Mouse (Mus musculus) Muller cell, postnatal 12 days (primary cell): ENCODE results near the gene Efemp2.
"Not testable (repeated sequence)": the region's sequence is repeated elsewhere in the genome, so short reads cannot be mapped to it uniquely, and the experiment has no call there.

Experiments
- DNase-seq: peaks from one replicate; pipeline ENCODE4 v3.0.0-alpha.2; 2015; ENCODE audit errors: inconsistent ontology term

The Efemp2 gene

DNA sequence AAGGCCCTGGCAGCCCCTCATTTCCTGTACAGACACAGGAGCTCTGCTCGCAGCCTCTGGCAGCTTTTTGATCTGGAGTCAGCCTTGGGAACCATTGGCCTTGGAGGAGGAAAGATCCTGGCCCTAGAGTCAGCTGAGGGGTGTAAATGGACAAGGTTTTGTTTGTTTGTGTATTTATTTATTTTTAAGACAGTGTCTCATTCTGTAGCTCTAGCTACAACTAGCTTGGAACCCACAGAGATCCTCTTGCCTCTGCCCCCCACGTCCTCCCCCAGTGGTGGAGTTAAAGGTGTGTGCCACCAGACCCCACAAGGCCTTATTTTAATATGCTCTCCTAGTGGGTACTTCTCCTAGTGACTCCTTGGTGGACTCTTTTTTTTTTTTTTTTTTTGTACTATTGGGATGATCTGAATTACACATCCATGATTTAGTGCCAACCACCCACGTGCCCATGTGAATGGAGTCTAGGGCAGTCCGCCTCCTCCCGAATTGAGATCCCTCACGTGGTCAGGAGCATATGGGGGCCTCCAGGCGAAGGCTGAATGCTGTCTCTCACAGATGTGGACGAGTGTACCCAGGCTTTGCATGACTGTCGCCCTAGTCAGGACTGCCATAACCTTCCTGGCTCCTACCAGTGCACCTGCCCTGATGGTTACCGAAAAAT, 3.4 kb downstream of the Efemp2 start:
- DNase-seq, result no peak

DNA sequence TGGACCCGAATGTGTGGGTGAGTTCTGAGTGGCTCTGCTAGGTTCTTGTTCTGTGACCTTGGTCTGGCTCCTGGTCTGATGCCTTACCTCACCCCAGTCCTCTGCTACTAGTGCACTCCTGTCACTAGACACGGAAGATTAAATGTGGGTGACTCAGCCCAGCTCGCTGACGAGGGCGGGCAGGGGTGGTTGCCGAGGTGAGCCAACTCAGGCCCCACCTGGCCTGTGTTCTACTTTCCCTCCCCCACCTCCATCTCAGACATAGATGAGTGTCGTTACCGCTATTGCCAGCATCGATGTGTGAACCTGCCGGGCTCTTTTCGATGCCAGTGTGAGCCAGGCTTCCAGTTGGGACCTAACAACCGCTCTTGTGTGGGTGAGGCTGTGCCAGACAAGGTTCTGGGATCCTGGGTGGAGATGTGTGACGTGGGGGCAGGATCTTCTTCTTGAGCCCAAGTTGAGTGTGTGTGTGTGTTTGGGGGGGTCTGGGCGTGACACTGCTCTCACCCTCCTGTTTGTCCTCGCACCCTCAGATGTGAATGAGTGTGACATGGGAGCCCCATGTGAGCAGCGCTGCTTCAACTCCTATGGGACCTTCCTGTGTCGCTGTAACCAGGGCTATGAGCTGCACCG, 4.0 kb downstream of the Efemp2 start:
- no peak for DNase-seq

DNA sequence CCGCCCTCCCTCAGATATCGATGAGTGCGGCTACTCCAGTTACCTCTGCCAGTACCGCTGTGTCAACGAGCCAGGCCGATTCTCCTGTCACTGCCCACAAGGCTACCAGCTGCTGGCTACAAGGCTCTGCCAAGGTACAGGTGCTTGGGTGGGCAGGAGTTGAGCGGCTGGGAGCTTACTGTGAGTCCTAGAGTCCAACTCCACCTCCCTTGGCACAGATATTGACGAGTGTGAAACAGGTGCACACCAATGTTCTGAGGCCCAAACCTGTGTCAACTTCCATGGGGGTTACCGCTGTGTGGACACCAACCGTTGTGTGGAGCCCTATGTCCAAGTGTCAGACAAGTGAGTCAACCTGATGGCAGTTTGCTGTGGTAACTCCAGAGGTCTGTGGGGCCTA, 6.3 kb downstream of the Efemp2 start:
- no peak for DNase-seq

DNA sequence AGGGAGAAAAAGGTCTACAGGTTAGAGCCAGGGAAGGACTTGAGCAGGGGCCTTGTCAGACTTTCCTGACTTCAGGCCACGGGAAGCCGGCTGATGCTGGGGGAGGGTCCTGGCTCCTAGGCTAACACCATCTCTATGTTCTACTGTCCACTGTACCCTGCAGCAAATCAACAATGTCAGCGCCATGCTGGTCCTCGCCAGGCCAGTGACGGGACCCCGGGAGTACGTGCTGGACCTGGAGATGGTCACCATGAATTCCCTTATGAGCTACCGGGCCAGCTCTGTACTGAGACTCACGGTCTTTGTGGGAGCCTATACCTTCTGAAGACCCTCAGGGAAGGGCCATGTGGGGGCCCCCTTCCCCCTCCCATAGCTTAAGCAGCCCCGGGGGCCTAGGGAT, 7.6 kb downstream of the Efemp2 start:
- DNase-seq, result no peak

DNA sequence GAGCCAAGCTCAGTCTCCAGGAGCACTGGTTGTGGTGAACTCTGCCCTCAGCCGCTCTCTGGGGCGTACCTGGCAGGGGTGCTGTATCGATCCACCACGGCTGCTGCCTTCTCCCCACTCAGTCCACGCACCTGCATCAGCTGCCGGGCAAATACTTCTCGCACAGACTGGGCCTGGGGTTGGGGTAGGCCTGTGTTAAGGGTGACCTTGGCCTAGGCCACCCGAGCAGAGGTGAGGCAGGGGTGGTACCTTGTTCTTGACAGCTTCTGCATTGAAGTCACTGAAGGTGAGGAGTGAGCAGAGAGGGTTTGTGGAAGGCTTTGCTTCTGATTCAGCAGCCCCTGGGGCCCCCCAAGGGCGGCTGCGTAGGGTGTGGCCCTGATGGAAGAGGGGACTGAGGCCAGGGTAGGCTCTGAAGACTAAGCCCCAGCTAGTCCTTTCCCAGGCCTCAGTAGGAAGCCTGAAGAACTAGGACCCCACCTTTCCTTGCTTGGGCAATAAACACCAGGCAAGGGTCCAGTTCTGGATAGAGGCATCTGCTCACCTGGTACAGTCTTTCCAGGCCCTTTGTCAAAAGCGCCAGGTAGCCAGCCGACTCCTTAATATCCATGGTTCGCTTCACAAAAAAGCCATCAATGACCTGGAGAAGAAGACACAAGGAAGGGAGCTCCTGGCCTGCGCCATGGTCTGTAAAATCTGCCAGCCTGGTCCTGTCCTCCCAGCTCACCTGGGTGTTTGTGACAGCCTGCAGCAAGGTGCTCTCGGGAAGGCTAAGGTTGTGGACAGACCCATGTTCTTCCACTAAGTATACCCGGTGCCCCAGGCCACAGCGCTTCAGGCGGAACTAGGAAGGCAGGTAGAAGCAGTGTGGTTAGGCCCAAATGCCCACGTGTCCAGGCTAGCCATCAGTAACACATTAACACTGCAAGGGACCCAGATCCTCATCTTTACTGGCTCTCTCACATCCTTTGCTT, 9.9 kb downstream of the Efemp2 start:
- DNase-seq, result no peak

DNA sequence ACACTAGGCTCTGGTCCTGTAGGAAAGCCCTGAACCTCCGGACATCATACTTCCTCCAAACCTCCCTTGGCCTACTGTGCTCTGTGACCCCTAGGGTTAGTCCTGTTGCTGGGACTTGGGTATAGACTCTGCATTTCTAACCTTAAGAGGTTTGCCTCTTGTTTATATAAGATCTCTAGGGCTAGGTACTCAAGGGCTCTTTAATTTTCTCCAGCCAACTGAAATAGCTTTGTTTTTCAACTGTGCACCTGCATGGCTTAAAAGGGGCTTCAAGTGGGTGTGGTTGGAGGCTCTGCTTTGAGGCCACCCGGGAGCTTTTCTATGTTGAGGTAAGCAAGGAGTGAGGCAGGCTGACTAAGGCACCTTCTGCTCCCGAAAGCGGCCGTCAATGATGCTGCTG, 10.7 kb downstream of the Efemp2 start:
- DNase-seq, result no peak

DNA sequence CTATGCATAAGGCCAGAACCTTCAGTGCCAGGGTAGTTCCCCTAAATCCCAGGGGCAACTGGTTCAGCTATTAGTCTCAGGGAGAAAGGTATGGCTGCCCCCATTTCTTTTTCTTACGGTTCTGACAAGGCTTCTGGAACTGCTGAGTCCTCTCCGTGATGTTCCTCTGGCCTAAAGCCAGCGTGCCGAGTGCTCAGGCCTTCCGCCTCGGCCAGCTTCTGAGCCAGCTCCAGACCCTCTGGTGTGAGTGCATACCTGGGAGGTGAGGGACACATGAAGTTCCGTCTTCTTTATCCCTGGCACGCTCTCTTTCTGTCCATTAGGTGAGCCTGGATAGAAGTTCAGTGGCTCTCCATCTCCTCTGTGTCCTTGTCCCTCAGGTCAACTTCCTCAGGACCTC, 11.6 kb downstream of the Efemp2 start:
- DNase-seq, result no peak

DNA sequence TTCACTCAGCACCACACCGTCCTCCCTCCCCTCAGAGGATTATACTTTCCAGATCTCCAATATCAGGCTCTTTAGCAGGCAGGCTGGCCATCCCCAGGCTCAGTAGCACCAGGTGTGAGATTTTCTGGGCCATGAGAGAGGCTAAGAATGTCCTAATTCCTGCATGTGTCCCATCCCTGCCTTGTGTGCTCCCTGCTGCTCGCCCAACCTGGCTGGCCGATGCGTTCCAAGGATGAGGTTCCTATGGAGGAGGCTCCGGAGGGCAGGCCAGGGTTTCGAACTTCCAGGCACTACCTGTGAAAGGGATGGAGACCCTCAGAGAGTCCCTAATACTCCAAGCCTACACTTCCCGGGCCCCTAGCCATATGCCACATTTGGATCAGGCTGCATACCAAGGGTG, 12.1 kb downstream of the Efemp2 start:
- DNase-seq, result no peak

DNA sequence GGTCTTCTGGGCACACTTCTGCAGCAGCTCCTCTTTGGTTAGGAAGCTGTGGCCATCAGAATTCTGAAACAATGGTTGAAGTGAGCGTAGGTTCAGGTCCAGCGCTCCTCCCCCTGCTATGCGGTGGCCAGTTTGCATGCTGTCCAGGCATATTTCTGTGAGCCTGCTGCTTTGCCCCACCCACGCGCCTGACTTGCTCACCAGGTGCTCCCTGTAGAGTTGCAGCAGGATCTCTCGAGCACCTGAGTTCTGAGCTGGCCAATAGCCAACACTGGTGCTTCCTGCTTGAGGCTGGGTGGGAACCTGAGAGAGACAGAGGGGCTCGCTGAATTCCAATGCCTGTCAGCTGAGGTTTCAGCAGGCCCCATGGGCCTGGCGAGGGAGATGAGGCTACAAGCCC, 12.5 kb downstream of the Efemp2 start:
- DNase-seq, result no peak

DNA sequence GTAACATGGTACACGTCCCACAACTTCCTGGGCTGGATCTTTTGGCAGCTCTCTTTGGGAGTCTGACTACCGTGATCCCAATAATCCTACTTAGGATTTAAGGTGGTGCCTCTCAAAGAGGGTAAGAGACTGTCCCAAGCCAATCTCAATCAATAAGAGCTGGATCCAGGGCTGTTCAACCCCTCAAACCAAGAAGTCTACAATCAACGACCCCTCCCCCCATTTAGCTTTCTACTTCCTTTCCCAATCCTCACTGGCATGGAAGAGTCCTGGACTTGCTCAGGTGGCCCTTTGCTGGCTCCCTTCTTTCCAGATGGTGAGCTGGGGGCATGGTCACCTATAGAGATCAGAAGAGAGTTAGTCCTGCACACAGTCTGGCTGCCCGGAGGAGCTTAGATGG, 13.0 kb downstream of the Efemp2 start:
- no peak for DNase-seq

DNA sequence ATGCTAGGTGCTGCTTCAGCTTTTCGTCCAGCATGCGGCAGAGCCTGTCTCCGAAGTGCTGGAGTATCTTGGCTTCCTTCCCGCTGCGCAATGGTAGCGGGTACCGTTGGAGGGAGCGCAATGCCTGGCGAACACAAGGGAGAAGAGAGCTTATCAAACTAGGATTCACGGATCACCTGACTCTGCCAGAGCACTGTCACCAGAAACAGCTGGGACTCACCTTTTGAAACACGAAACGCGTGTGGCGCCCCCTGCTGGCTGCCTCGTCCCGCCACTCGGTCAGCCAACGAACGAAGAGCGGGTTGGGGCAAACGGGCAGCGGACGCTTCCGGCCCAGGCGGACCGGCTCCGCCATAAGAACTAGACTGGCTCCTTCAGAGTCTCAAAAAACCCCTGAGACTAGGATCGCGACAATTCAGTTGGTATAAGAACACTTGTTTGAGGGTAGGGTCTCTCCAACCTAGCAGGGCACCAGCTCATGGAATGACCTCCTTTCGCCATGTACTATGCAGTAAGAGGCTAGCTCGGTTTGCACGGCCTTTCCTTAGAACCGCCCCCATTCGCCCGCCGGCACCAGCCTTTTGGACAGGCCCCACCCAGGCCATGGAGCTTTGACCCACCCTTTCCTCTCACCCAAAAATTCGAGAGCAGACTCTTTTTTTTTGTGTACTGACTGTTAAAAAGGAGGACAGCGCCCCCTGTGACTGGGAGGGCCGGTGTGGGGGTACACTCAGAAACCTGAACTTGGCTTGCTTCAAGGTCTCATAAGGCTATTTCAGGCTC, 14.2 kb downstream of the Efemp2 start, which contains the start of gene Mus81:
Gene Mus81, minus strand, starts transcription at position 635 of the 783 bp plus-strand sequence.
- DNase-seq, result peak; percentile 99

DNA sequence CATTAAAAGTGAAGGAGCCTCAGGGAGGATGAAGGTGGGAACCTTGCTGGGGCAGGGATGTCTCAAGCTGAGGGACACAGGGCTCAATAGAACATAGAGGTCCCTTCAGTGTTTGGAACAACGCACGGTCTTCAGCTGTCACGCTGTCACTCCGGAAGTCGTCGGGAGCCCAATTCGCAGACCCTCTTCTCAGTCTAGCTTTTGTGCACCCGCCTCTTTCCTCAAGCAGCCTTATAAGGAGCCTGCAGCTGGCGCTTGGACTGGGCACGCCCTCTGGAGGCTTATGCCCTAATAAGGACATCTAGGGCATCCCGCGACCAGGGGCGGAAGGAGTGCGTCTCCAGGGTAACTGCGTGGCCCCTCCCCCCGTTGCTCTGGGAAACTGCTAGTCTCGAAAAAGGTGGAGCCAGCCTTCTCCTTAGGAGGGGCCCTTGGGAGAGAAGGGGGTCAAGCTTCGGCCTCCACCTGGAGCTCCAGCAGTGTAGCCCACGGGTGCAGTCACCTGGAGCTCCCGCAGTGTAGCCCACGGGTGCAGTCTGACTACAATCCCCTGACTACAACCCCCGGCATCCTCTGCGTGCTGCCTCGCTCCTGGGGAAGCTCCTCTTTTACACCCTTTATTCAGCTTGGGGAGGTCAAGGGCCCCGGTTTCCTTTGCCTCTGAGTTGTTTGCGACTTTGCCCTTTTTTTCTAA, 15.3 kb downstream of the Efemp2 start:
- DNase-seq, result peak; percentile 99

DNA sequence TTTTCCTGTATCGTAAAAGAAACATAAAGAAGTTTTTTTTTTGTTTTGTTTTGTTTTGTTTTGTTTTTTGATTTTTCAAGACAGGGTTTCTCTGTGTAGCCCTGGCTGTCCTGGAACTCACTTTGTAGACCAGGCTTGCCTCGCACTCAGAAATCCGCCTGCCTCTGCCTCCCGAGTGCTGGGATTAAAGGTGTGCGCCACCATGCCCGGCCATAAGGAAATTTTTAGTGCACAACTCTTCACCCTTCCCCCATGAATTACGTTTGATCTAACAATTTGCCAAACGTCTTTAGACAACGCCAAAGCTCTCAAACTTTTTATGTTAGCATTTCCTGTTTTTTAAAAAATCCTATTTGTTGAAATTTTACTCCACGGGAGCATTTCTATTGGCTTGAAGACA, 16.0 kb downstream of the Efemp2 start:
- not testable (repeated sequence) for DNase-seq

DNA sequence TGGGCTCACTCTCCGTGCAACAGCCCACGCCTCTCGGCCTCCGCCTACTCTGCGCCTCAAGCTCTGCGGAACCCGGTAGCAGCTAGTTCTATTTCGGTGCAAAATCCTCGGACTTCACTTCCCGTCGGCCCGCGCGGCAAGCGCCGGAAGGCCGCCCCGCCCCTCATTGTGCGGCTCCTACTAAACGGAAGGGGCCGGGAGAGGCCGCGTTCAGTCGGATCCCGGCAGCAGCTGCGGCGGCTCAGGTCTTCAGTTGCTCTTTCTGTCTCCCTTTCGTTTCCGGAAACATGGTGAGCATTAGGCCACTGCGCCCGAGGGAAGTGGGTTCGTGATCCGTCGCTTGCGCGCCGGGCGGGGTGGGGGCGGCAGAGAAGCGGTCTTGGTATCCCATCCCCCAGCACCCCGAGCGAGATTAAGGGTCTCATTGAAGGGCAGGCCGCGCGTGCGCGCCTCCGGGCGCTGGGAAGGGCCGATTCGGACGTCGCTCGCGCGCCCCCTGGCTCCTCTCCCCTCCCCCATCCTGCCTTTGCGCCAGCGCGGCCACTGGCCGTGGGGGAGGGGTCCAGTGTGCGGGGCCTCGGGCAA, 16.7 kb downstream of the Efemp2 start, which contains the start of gene Cfl1:
Gene Cfl1, plus strand, starts transcription at position 143 of the 585 bp plus-strand sequence.
- DNase-seq, result peak; percentile 98

DNA sequence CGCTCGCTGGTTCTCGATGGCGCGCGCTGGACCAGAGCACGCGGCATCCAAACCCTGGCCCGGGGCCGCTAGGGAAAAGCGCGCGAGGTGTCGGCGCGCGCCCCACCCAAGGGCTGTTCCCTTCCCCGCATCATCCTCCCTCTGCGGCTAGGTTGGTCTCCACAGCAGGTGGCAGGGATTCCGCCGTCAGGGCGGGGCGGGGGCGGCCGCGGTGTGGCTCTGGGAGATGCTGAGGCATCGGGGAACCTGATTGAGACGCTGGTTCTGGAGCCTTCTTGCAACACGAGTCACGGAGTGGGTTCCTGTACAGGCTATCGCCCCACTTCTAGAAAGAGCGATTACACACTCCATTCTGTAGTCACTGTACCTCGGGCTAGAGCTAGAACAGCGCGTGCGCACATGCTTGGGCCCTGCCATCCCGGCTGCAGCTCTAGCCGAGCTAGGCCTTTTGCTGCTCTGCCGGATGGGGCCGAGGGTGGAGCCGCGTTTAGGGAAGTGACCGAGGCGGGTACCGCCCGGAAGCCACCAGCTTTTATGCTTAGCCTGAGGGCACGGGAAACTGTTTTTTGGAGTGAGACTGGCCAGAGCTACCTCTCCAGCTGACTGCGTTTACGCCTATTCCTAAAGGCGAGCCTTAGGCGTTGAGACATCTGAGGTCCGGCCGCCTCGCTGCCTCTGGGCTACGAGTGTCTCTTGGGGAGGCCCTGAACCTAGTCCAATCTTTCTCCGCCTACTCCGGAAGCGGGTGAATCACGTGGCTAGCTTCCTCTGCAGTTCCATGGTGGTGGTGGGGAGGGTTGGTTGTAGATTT, 17.3 kb downstream of the Efemp2 start:
- DNase-seq, result peak; percentile 85

DNA sequence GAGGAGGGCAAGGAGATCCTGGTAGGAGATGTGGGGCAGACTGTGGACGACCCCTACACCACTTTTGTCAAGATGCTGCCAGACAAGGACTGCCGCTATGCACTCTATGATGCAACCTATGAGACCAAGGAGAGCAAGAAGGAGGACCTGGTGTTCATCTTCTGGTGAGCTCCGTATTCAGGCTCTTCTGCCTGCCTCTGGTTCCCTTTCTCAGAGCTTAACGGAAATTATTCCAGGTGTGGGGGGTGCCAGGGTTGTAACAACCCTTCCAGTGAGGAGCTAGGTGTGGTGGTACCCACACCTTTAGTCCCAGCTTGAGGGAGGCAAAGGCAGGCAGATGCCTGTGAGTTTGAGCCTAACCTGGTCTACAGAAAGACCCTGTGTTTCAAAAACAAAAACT, 18.9 kb downstream of the Efemp2 start:
- no peak for DNase-seq

DNA sequence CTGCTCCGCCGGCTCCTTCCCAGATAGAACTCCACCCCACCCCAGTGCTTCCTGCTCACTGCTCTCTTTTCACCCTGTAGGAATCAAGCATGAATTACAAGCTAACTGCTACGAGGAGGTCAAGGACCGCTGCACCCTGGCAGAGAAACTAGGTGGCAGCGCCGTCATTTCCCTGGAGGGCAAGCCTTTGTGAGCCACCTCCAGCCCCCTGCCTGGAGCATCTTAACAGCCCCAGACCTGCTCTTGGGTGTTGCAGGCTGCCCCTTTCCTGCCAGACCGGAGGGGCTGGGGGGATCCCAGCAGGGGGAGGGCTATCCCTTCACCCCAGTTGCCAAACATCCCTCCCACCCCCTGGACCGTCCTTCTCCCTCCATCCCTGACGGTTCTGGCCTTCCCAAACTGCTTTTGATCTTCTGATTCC, 19.6 kb downstream of the Efemp2 start:
- DNase-seq, result not testable (repeated sequence)

DNA sequence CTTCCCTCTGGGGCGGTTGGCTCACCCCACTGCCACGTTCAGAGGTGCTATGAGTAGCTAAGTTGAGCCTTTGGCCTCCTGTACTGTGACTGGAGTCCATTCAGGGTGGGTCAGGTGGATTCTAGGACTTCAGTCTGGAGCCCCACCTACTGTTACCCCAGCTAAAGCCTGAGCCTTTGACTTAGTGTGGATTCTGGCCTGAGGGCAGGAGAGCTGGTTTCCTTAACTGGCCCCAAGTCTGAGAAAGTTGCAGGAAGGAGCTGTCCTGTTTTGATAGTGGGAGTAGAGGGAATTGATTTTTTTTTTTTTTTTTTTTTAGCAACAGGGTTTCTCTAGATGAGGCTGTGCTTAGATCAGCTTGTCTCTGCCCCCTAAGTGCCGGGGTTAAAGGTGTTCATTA, 20.6 kb downstream of the Efemp2 start:
- no peak for DNase-seq

DNA sequence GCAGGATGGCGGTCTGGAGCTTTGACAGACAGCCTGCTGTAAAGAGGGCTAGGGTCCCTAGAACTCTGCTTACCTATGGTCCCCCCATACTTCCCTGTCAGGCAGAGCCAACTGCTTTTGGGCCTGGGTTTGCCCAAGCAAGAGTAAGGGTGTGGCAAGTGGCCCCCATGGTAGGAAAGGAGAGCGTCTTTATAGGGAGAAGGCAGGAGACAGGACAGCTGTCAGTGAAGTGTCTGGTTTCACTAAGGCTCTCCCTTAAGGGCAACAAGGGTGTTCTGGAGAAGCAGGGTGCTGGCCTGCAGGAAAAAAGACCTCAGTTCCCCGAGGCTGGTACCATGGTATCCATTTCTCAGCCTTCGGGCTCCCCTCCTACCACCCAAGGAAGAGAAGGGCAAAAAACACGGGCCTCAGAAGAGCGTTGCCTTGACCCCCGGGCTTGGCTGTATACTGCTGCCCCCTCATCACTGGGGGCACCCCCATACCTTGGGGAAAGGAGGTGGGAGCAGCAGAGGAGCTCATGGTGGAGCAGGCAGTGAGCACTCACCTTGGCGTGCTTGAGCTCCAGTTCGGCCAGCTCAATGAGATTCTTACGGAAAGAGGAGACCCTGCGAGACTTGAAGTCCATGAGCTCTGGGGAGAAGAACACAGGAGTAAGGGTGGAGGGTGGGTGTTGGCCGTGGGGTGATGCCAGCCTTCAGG, 21.7 kb downstream of the Efemp2 start:
- DNase-seq, result no peak
